Mouse (Mus musculus): ENCODE results near the gene Tmem108. TPM values are rescaled to one million over a fixed set of nuclear protein-coding genes. Genes with fewer than 3 reads are reported as not detected.

The Tmem108 gene
- polyA plus RNA-seq (2014; fragmentation: Nextera tagmentation; extraction: Ambion mirVana): 13.2 and 14.9 TPM in 2 replicates

DNA sequence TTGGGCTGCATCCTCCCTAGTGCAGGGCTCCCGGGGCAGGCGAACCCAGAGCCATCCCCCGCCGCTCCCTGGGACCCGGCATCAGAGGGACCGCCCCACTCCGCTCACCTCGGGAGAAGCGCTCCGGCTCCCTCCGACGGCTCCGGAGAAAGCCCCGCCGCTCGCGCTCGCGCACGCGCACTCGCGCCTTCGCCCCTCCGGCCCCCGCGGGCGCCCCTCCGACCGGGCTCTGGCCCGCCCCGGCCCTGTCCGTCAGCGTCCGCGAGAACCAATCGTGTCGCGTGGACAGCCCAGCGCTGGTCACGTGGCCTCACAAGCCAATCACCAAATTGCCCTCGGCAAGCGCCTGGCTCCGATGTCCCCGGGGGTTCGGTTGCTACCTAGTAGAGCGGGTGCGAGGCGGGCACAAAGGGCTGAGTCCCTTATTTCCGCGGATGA, at the start of gene Tmem108:
Gene Tmem108 (minus strand): TSS at position 191 of the 438 bp plus-strand sequence.
- Histone ChIP-seq H3K27me3 (ENCODE audit: control insufficient read depth, insufficient read depth, low read length) (peaks cover 19% of the 10 kb centered on the region; the same call in 1 of the 2 replicates), H3K4me3 (ENCODE audit: low read depth, low read length) (peak within 1 kb of the TSS; percentile 50), H3K4me1 (replicated peaks; ENCODE audit: control insufficient read depth, insufficient read depth, low read length) (no peaks in the 10 kb centered on the region), H3K36me3 (ENCODE audit: control insufficient read depth, insufficient read depth, low read length) (no peaks in the 10 kb centered on the region), H3K4me2 (replicated peaks; ENCODE audit: low read depth, low read length) (peak within 1 kb of the TSS; percentile 91), H3K9me3 (ENCODE audit: control insufficient read depth, low read length) (no peaks in the 10 kb centered on the region), H3K9ac (ENCODE audit: low read depth, low read length) (peak within 1 kb of the TSS; percentile 63), H3K27ac (ENCODE audit: low read depth, low read length) (no peak within 1 kb of the TSS)
- under 1% methylated on average over 25 of the region's 51 CpGs for WGBS
- peak; percentile 98 for ATAC-seq (ENCODE audit: low FRiP score)
- peak; percentile 93 for DNase-seq (ENCODE audit: low spot score)

DNA sequence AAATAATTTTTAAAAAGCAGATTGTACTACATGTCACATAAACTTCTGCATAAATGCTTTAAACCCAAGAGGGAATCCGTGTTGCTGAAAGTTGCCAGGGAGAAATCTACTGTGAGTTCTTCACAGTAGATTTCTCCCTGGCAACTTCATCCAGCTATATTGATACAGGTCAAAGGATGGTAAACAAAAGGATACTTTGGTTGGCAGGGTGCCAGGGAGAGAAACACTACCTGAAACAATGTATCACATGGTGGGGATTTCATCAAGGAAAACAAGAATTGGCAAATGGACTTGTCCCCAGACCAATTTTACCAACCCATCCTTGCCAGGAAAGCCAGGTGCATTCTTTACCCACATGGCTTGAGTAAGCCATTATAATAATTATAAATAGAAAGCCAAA, 27.4 kb upstream of the Tmem108 start:
- no peaks in the 10 kb centered on the region for H3K9me3 ChIP-seq (ENCODE audit: control insufficient read depth, low read length)
- H3K27me3 ChIP-seq (ENCODE audit: control insufficient read depth, insufficient read depth, low read length): no peaks in the 10 kb centered on the region
- H3K4me3 ChIP-seq (ENCODE audit: low read depth, low read length): no peak overlapping the region
- DNase-seq (ENCODE audit: low spot score) (no peak), ATAC-seq (ENCODE audit: low FRiP score) (no peak)
- H3K27ac ChIP-seq (ENCODE audit: low read depth, low read length): no peak overlapping the region
- no peaks in the 10 kb centered on the region for H3K4me1 ChIP-seq (replicated peaks; ENCODE audit: control insufficient read depth, insufficient read depth, low read length)
- H3K9ac ChIP-seq (ENCODE audit: low read depth, low read length): no peak overlapping the region
- no peak overlapping the region for H3K4me2 ChIP-seq (replicated peaks; ENCODE audit: low read depth, low read length)
- no peaks in the 10 kb centered on the region for H3K36me3 ChIP-seq (ENCODE audit: control insufficient read depth, insufficient read depth, low read length)
- 67% methylated on average over 1 of the region's 1 CpGs for WGBS

DNA sequence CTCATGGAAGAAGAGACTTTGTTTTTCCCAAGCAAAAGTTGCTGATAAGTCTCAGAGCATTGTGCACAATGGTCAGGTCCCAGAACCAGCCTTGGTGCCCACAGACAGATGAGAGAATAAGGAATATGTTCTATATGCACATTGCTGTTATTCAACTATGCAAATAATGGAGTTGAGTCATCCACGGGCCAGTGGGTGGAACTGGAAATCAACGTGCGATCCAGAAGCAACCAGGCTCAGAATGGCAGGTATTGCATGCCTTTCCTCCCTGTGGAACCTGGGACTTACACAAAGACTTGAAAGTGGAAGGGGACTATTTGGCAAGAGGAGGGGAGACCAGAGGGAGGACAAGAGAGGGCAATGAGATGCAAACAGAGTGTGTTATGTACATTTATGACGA, 22.5 kb upstream of the Tmem108 start:
- no peaks in the 10 kb centered on the region for H3K27me3 ChIP-seq (ENCODE audit: control insufficient read depth, insufficient read depth, low read length)
- DNase-seq (ENCODE audit: low spot score) (no peak), ATAC-seq (ENCODE audit: low FRiP score) (no peak)
- no peak overlapping the region for H3K4me2 ChIP-seq (replicated peaks; ENCODE audit: low read depth, low read length)
- H3K4me3 ChIP-seq (ENCODE audit: low read depth, low read length): no peak overlapping the region
- WGBS: 94% methylated on average over 4 of the region's 4 CpGs
- no peaks in the 10 kb centered on the region for H3K36me3 ChIP-seq (ENCODE audit: control insufficient read depth, insufficient read depth, low read length)
- H3K4me1 ChIP-seq (replicated peaks; ENCODE audit: control insufficient read depth, insufficient read depth, low read length): no peaks in the 10 kb centered on the region
- no peak overlapping the region for H3K27ac ChIP-seq (ENCODE audit: low read depth, low read length)
- H3K9ac ChIP-seq (ENCODE audit: low read depth, low read length): no peak overlapping the region
- no peaks in the 10 kb centered on the region for H3K9me3 ChIP-seq (ENCODE audit: control insufficient read depth, low read length)

DNA sequence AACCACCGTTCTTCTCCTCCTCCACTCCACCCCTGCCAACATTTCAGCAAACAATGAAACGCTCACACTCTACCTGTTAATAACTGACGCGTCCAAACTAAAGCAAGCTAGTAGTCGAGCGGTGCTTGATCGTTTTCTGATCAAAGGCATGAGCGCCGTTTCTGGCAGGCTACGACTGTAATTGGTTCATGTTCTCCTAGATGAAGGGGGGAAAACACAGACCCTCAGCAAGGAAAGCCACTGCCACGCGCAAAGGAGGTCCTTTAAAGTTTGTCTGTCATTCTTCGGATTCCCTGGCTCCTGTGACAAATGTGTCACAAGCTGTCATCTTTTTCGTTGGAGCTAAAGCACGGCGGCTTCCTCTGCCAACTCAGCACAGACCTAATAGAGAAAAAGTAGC, 21.6 kb upstream of the Tmem108 start:
- Histone ChIP-seq H3K4me1 (replicated peaks; ENCODE audit: control insufficient read depth, insufficient read depth, low read length) (no peaks in the 10 kb centered on the region), H3K27ac (ENCODE audit: low read depth, low read length) (no peak overlapping the region), H3K36me3 (ENCODE audit: control insufficient read depth, insufficient read depth, low read length) (no peaks in the 10 kb centered on the region), H3K27me3 (ENCODE audit: control insufficient read depth, insufficient read depth, low read length) (no peaks in the 10 kb centered on the region), H3K4me2 (replicated peaks; ENCODE audit: low read depth, low read length) (no peak overlapping the region), H3K4me3 (ENCODE audit: low read depth, low read length) (no peak overlapping the region), H3K9me3 (ENCODE audit: control insufficient read depth, low read length) (no peaks in the 10 kb centered on the region), H3K9ac (ENCODE audit: low read depth, low read length) (no peak overlapping the region)
- WGBS: 88% methylated on average over 16 of the region's 16 CpGs
- ATAC-seq (ENCODE audit: low FRiP score) (no peak), DNase-seq (ENCODE audit: low spot score) (no peak)

DNA sequence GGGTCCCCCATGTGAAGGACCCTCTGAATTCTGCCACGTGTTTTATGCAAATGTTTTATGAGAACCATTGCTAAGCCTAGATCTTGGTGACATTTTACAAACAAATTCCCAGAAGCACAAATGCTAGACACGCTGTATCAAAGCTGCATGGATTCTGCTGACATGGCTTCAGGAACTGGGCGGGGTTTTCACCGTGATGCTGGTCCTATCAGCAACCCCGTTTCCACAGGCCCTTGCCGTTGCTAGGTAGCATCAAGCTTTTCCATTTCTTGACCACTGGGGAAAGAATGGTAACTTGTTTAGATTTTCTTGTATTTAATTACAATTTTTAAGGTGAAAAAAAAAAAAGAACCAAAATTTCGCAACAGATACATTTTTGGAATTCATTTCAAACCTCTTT, 20.7 kb upstream of the Tmem108 start:
- no peaks in the 10 kb centered on the region for H3K9me3 ChIP-seq (ENCODE audit: control insufficient read depth, low read length)
- ATAC-seq (ENCODE audit: low FRiP score): no peak
- H3K36me3 ChIP-seq (ENCODE audit: control insufficient read depth, insufficient read depth, low read length): no peaks in the 10 kb centered on the region
- no peak overlapping the region for H3K4me3 ChIP-seq (ENCODE audit: low read depth, low read length)
- no peak overlapping the region for H3K27ac ChIP-seq (ENCODE audit: low read depth, low read length)
- H3K4me2 ChIP-seq (replicated peaks; ENCODE audit: low read depth, low read length): no peak overlapping the region
- no peaks in the 10 kb centered on the region for H3K4me1 ChIP-seq (replicated peaks; ENCODE audit: control insufficient read depth, insufficient read depth, low read length)
- no peak for DNase-seq (ENCODE audit: low spot score)
- 82% methylated on average over 7 of the region's 7 CpGs for WGBS
- H3K27me3 ChIP-seq (ENCODE audit: control insufficient read depth, insufficient read depth, low read length): no peaks in the 10 kb centered on the region
- H3K9ac ChIP-seq (ENCODE audit: low read depth, low read length): no peak overlapping the region

DNA sequence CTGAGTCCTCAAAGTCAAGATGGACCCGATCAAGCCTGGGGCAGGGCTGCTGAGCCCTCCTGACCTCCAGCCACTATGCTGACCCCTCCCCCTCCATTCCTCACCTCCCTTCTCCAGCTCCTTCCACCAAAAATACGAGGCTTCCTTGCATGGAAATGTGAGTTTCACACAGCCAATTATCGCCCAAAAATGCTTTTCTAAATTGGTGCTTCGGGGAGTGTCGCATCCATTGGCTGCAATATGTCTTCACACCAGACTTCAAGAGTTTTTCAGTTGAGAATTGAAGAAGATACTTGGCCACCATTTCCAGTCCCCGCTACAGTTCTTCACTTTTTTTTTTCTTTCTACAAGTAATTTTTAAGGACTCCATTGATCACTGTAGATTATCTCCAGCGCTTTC, 19.8 kb upstream of the Tmem108 start:
- Histone ChIP-seq H3K4me1 (replicated peaks; ENCODE audit: control insufficient read depth, insufficient read depth, low read length) (no peaks in the 10 kb centered on the region), H3K9me3 (ENCODE audit: control insufficient read depth, low read length) (no peaks in the 10 kb centered on the region), H3K27me3 (ENCODE audit: control insufficient read depth, insufficient read depth, low read length) (no peaks in the 10 kb centered on the region), H3K4me2 (replicated peaks; ENCODE audit: low read depth, low read length) (no peak overlapping the region), H3K27ac (ENCODE audit: low read depth, low read length) (no peak overlapping the region), H3K36me3 (ENCODE audit: control insufficient read depth, insufficient read depth, low read length) (no peaks in the 10 kb centered on the region), H3K4me3 (ENCODE audit: low read depth, low read length) (no peak overlapping the region), H3K9ac (ENCODE audit: low read depth, low read length) (no peak overlapping the region)
- DNase-seq (ENCODE audit: low spot score) (no peak), ATAC-seq (ENCODE audit: low FRiP score) (no peak)
- WGBS: 86% methylated on average over 7 of the region's 7 CpGs

DNA sequence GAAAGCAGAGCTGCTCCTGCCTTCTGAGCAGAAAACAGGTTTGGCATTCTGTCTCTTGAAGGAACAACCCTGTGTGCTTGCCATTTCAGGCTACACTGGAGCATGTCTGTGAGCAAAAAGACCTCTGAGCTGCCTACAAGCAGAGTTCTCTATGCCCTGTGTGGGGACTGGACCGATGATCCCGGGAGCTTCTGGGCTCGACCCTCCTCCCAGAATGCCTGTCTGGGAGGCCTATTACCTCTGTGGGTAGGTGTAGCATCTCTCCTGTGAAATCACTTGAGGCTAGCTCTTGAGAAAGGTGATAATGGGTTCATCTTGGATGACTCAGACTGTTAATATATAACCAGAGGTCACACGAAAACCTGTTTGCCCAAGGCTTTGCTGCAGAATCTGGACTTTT, 19.0 kb upstream of the Tmem108 start:
- Histone ChIP-seq H3K4me1 (replicated peaks; ENCODE audit: control insufficient read depth, insufficient read depth, low read length) (no peaks in the 10 kb centered on the region), H3K36me3 (ENCODE audit: control insufficient read depth, insufficient read depth, low read length) (no peaks in the 10 kb centered on the region), H3K27me3 (ENCODE audit: control insufficient read depth, insufficient read depth, low read length) (no peaks in the 10 kb centered on the region), H3K4me2 (replicated peaks; ENCODE audit: low read depth, low read length) (no peak overlapping the region), H3K4me3 (ENCODE audit: low read depth, low read length) (no peak overlapping the region), H3K9ac (ENCODE audit: low read depth, low read length) (no peak overlapping the region), H3K9me3 (ENCODE audit: control insufficient read depth, low read length) (no peaks in the 10 kb centered on the region), H3K27ac (ENCODE audit: low read depth, low read length) (no peak overlapping the region)
- ATAC-seq (ENCODE audit: low FRiP score): no peak
- 89% methylated on average over 4 of the region's 4 CpGs for WGBS
- DNase-seq (ENCODE audit: low spot score): no peak

DNA sequence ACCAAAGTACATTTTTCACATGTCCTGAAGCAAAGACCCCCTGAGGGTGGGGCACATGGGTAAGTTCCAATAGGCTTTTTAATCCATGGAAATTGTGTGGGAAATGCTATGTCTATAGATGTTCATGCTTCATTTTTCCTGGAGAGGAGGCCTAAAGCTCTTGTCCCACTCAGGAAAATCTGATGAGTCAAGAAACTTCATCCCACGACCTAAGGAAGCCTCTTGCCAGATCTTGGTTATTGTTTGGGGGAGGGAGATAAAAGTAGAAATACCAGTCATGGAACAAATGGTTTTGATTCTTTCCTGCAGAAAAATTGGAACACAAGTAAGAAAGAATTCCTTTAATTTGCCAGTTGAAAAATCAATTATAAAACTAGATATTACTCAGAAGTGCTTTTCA, 16.5 kb upstream of the Tmem108 start:
- Histone ChIP-seq H3K4me1 (replicated peaks; ENCODE audit: control insufficient read depth, insufficient read depth, low read length) (no peaks in the 10 kb centered on the region), H3K4me3 (ENCODE audit: low read depth, low read length) (no peak overlapping the region), H3K36me3 (ENCODE audit: control insufficient read depth, insufficient read depth, low read length) (no peaks in the 10 kb centered on the region), H3K27me3 (ENCODE audit: control insufficient read depth, insufficient read depth, low read length) (no peaks in the 10 kb centered on the region), H3K9me3 (ENCODE audit: control insufficient read depth, low read length) (no peaks in the 10 kb centered on the region), H3K27ac (ENCODE audit: low read depth, low read length) (no peak overlapping the region), H3K9ac (ENCODE audit: low read depth, low read length) (no peak overlapping the region), H3K4me2 (replicated peaks; ENCODE audit: low read depth, low read length) (no peak overlapping the region)
- WGBS: 59% methylated on average over 1 of the region's 1 CpGs
- DNase-seq (ENCODE audit: low spot score): no peak
- no peak for ATAC-seq (ENCODE audit: low FRiP score)

DNA sequence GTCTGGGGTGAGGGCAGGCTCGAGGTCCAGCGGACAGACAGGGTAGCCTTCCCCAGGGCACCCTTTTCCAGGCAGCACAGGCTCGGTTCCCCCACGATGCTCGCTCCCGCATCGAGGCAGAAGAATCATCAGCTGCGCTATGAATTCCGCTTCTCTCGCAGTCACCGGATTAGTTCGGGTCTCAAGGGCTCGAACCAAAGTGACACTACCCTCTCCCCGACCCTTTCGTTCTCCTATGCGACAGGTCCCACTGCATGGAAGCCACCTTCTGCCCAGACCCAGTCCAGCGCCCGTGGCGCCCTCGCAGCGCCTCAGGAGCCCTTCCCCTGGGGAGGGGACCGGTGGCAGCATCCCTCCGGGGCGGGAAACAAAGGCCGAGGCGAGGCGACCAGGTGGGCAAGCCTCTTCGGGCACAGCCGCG, 476 bp downstream of the Tmem108 start:
- DNase-seq (ENCODE audit: low spot score) (no peak), ATAC-seq (ENCODE audit: low FRiP score) (peak; percentile 61; the same call in 1 of the 2 replicates)
- Histone ChIP-seq H3K27ac (ENCODE audit: low read depth, low read length) (no peak overlapping the region), H3K4me3 (ENCODE audit: low read depth, low read length) (peak overlapping the region; percentile 50), H3K9me3 (ENCODE audit: control insufficient read depth, low read length) (no peaks in the 10 kb centered on the region), H3K27me3 (ENCODE audit: control insufficient read depth, insufficient read depth, low read length) (peaks cover 19% of the 10 kb centered on the region; the same call in 1 of the 2 replicates), H3K9ac (ENCODE audit: low read depth, low read length) (peak overlapping the region; percentile 63), H3K36me3 (ENCODE audit: control insufficient read depth, insufficient read depth, low read length) (no peaks in the 10 kb centered on the region), H3K4me1 (replicated peaks; ENCODE audit: control insufficient read depth, insufficient read depth, low read length) (no peaks in the 10 kb centered on the region), H3K4me2 (replicated peaks; ENCODE audit: low read depth, low read length) (peak overlapping the region; percentile 91)
- WGBS: under 1% methylated on average over 30 of the region's 30 CpGs

All from hindbrain, embryonic 11.5 days (tissue).